Mouse (Mus musculus) cerebellum, adult 18-20 months (tissue): ENCODE results near the gene Thoc3.

Source experiments
- DNase-seq, 2 experiments: peaks; one replicate each; pipeline ENCODE4 v3.0.0; 2021

Thoc3 gene

GRCm38 (mm10) chr13:54439912-54440311 lies 28.7 kb downstream of the Thoc3 start:
- no peak for DNase-seq

GRCm38 (mm10) chr13:54438814-54439213 lies 29.8 kb downstream of the Thoc3 start:
- DNase-seq: no peak

DNA sequence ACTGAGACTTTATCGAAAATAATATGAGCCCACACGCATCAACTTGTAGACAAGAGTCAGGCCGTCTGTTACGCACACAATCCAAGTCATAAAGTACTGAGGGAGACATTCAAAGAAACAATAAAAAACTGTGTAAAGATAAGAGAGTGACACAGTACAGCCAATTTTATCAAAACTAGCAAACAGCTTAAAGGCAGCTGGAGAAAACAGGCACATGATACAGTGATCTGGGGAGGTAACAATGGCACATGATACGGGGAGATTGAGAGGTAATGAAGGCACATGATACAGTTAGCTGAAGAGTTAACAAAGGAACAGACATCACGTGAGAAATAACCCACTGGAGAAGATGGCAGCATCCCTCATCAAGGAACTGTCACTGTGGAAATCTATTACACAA lies 31.6 kb downstream of the Thoc3 start:
- DNase-seq: no peak

GRCm38 (mm10) chr13:54436666-54437065 lies 32.0 kb downstream of the Thoc3 start:
- DNase-seq: no peak

DNA sequence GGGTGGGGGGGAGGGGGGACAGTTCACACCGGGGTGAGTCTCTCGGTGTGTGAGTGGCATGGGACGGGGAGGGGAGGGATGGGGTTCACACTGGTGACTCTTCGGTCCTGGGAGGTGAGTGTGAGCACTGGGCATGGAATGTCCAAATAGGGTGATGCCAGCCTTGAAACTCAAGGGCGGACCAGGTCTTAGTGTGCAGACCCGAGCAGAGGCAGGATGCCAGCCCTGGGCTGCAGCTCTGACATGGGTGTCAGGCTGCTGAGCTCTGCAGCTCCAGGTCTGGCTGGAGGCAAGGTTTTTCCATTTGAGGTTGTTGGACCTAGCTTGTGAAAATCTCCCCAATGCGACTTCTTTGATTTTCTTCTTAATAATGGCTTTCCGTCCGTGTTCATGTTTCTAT lies 37.5 kb downstream of the Thoc3 start:
- no peak for DNase-seq

DNA sequence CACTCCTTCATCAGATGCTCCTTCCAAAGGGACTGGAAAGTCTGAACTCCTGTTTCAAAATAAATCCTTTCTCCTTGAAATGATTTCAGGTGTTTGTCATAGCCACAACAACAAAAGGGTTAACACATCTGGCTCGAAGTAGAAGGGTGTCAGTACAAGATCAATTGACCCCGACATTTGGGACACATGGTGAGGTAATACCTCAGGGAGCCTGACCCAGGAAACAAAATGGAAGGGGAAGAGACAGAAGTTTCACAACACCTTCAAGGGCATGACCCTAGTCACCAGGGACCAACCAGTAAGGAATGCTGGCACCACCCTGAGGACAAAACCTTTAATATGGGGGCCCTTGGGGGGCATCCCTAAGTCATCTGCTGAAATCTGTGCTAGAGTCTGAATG lies 38.6 kb downstream of the Thoc3 start:
- no peak for DNase-seq

- no peak for DNase-seq
Measured at GRCm38 (mm10) chr13:54428771-54429170, 39.9 kb downstream of the Thoc3 start.

DNA sequence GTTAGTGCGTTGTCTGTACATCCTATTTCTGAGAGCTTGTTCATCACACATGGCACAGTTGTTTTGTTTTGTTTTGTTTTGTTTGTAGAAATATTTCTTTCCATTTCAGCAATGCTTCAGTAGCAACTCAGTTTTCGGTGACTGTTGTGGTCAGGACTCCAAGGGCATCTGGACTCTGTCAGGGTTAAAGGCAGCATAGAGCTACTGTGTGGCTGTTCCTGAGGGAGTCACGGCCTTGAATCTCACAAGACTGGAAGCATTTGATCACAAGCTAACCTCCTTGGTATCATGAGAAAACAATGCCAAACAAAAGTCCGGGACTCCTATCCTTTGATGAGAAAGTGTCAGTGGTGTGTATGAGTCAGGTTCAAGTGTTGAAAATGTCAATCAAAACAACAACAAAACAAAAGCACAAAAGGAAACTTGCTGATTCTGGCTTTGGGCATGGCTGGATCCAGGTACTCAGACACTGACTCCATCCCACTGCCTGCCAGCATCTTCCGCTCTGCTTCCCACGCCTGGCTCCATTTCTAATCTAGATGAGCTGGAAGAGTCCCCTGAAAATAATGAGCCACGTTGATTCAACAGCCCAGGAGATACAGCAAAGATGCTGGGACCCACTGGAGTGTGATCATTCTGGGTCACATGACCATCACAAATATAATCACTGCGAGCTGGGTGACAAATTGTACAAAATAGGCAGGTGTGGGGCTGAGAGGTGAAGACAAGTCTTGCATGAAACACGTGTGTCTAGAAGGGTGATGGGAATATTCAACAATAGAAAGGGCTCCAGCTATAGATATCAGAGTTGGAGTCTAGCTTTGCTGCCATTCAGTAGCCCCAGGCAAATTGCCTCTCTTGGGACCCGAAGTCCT lies 41.6 kb downstream of the Thoc3 start:
- DNase-seq: no peak

DNA sequence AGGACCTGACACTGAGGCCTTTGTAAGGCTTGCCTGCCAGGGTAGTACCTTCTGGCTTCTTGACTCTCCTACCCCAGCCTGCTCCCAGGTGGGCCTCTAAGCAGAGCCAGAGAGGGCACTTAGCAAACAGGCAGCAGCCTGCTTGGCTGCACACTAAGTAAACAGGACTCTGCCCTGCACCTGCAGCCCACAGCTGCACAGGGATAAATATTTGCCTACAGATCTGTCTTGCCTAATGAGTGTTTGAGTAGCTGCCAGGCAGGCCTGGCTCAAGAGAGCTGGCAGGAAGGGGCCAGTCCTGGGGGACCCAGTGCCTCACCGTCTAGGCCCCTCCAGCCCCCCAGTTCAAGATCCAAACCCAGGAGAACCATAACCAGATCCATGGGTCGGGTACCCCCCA lies 43.4 kb downstream of the Thoc3 start:
- no peak for DNase-seq

- no peak for DNase-seq
Measured at GRCm38 (mm10) chr13:54420226-54420625, 48.4 kb downstream of the Thoc3 start.

DNA sequence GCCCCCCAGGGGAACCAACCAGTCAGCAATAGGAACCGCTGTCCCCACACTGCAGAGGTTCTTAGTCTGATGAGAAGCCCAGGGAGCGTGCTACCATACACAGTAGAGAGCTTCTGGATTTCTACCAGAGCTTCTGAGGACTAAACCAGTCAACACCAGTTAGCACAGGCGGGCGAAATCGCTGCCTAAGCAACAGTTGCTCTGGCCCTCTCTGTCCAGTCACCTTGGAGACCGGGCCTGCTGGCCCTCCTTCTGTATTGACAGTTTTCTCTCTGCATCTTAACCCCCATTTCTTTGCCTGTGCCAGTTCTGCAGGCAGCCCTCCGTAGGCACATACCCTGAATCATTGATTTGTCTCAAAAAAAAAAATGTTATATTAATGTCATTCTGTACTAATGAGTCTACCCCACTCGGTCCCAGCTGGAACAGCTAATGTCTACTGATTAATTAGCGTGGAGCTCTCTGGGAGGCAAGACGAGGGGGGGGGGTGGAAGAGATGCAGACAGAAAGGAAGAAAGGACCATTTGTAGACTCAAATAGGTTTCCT lies 49.8 kb downstream of the Thoc3 start:
- DNase-seq: no peak

DNA sequence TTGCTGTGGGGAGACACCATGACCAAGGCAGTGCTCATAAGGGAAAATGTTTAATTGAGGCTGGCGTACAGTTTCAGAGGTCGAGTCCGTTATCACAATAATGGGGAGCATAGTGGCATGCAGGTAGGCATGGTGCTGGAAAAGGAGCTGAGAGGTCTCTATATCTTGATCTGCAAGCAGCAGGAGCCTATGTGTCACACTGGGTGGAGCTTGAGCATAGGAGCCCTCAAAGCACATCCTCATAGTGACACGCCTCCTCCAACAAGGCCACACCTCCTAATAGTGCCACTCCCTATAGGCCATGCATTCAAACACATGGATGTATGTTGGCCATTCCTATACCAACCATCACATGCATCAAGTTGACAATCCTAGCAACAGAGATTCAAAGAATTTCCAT lies 53.6 kb downstream of the Thoc3 start:
- no peak for DNase-seq

DNA sequence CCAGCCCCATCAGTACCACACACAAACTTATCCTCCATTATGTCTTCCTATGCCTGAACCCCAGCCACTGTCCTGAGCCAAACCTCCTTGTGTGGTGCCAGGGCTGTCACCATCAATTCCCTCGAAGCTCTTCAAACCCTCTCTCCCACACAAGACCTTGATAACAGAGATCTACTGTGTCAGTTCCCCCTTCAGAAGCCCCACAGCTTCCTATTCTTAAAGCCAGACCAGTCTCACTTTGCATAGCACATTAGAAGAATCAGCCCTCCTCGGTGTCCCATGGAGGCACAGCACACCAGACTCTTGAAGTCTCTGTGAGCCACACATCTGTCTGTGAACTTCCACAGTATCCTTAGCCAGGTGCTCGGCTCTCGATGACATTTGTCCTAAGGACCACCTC lies 55.9 kb downstream of the Thoc3 start:
- no peak for DNase-seq

DNA sequence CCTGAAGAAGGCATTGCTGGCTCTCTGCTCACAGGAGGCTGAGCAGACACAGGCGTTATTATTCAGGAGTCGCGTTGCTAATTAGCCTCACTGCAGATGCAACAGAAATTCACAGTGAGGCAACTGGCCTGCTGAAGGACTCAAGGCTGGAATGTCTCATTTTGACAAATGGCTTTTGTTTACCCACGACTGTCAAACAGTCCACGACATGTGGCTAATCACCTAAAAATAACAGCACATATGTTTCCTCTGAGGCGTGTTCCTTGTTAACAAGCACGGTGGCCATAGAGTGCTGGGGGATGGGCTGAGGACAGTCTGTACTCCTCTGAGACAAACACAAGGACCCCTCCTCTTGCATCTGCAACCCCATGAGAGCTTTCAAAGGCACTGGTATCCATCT lies 56.4 kb downstream of the Thoc3 start:
- DNase-seq: no peak

- DNase-seq: no peak
Measured at GRCm38 (mm10) chr13:54411656-54412055, 57.0 kb downstream of the Thoc3 start.
